Mouse (Mus musculus) frontal cortex, postnatal 10 days (tissue): ENCODE measurements around the gene Tnfsf8.

ENCODE experiments used
- DNase-seq, 2 experiments: peaks; one replicate each; pipeline ENCODE4 v3.0.0; 2022; ENCODE audit warnings: low spot score in 2 of 2, mixed read lengths in 1 of 2

Gene Tnfsf8

GRCm38 (mm10) chr4:63860688-63861540, at the start of gene Tnfsf8:
Gene Tnfsf8, minus strand, starts transcription at chr4:63861347.
- DNase-seq, result no peak

- no peak for DNase-seq
These were observed 47.4 kb upstream of the Tnfsf8 start for GRCm38 (mm10) chr4:63908511-63908910.

DNA sequence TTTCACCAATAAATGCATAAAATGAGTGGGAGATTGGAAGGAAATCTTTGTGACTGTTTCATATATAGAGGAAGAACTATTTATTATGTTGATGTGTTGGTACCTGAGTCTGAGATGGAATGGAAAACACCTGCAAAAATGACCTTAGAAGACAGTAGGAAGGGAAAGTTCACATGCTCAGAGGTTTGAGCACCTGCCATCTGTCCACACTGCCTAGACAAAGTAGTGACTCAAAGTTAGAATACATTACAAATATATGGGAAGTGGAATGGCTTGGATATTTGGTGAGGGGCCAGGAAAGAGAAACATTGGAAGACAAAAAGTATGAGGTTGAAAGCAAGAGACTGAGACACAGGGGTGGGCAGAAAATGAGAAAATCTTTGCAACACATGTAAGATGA, 46.3 kb upstream of the Tnfsf8 start:
- DNase-seq, result no peak

DNA sequence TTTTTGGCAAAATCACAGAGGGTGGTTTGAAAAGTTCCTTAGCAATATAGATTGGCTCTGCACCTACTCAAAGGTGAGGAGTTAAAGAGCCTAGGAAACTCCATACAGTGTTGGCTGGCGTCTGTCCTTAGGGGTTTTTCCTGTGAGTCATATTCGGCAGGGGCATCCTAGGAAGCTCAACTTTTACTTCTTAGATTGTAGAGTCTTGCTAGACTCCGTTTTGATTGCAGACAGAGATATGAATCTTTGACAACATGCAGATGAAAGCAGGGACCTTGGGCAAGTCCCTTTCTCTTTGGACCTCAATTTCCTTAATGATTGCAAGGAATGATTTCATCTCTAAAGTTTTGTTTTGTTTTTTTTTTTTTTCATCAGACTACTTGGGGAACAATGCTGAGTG, 44.9 kb upstream of the Tnfsf8 start:
- DNase-seq, result no peak

DNA sequence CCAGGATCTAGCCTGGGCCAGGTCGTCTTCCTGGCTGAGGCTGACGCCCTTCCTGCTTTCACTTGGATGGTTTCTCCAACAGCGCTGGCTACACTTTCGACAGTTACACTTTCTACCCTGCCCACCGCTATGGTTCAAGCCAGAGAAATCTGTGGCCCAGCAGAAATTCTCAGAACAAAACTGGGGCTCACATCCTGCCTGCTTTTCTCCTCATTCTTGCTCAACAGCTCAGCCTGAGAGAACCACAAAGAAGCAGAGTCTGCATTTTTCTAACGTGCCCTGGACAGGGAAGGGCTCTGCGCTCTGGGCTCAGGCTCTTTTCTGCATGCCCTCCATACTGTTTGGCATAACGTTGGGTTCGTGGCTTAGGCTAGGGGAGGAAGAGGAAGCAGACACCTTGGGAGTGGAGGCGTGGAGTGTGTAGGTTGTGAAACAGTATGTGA, 38.0 kb upstream of the Tnfsf8 start:
- no peak for DNase-seq

GRCm38 (mm10) chr4:63897152-63897551, 36.0 kb upstream of the Tnfsf8 start:
- no peak for DNase-seq

- no peak for DNase-seq
These were observed 25.0 kb upstream of the Tnfsf8 start for GRCm38 (mm10) chr4:63886156-63886555.

DNA sequence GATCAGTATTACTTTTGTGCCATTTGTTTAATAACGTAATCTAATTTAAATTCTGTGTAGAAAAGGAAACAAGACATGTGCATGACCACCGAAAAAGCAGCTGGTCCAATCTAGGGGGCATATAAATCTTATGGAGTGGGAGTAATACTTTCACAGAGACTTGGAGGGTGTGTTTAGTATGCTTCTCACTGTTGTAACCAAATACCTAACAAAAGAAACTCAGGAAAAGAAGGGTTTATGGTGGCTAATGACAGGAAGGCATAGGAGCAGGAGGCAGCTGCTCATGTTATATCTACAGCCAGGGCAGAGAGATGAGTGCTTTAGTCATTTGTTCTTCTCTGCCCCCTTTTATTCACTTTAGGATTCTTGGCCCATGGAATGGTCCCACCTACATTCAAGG, 15.6 kb upstream of the Tnfsf8 start:
- no peak for DNase-seq

- no peak for DNase-seq
These were observed 14.3 kb upstream of the Tnfsf8 start for GRCm38 (mm10) chr4:63875480-63875879.

DNA sequence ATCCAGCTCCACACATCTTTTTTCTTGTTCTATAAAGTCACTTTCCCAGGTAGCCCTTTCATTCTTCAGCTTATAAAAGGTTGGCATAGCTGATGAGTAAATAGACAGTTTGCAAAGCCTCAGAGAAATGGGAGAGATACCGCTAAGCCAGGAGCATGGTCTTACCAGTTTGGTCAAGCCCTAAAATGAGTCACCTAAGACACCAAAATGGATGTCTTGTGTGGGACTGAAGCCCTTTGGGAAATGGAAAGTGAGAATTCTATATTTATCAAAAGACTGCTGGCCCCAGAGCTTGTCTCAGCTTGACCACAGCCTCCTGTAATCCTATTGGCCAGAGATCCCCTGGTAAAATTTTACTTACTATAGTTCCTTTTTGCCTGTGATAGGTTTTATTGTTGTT, 9.5 kb upstream of the Tnfsf8 start:
- DNase-seq, result no peak

DNA sequence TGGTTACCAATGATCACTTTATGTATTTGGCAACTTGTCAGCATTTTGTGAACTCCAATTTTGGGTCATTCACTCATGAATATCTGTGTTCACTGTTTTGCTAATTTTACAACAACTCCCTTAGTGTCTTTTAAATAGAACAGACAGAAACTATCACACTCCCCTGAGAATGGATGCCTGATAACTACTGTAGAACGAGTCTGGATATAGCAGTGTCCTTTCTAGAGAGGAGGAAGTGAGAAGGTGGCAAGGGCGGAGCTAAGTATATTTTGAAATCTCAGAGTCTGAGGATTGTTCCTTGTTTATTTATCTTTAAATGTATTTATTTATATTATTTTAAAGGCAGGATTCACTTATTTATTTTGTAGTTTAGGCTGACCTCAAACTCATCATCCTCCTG, 7.6 kb upstream of the Tnfsf8 start:
- no peak for DNase-seq

DNA sequence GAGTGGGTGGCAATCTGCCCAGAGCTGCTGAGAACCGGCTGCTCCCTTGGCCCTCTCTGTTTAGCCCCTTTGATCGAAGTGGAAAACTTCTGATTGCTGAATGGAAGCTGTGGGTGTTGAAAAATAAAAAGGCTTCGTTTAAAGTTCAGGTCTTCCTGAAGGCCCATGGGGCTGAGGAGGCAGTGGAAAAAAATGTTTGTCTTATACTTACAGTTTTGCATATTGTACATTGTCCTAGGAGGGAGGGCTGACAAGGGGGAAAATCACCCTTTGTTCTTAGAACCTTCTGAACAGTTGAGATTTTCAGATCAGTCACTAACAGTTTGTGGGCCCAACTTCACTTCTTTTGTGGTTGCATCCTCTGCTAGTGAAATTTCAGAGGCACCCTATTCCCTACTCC, 1.8 kb upstream of the Tnfsf8 start:
- DNase-seq, result no peak

DNA sequence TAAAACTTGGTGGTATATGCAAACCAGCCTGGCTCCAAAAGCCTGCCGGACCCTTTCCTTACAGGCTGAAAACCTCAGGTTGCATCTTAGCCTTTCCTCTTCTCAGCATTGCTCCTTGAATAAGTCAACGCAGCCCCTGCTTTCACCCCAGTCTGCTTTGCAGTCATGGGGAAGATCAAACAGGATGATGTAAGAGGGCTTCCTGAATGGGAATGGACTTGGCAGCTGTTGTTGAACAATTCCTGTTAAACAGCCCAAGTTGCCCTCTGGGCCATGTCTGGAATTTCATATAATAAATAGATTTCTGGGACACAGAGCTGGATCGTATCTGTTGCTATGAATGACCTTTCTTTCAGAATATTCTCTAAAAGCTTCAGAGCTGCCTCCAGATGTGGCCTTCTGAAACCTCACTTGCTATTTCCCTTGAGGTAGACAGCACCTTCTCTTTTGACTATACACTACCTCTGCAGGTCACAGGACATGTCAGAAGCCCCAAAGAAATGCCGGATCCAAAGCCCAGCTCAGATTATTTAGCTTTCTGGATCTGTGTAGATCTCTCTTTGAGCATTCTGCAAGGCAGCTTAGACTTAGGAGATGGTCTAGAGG, 1.0 kb upstream of the Tnfsf8 start:
- DNase-seq, result no peak

- no peak for DNase-seq
These were observed 911 bp downstream of the Tnfsf8 start for GRCm38 (mm10) chr4:63860236-63860635.

DNA sequence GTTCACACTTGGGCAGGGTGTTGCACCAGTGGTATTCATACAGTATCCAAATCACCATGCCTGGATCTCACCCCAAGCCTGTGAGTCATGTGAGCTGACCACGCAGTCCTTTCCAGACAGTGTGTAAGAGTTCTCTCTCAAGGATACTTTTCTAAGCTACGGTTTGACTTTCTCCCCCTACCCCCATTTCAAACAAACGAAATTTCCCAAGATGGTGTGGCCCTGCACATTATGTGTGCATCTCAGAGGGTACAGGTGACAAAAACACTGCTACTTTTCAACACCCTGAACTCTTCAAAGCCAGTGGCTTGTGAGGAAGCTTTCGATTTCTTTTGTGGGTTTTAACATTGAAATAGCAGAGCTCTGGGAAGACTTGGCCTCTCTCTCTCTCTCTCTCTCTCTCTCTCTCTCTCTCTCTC, 1.4 kb downstream of the Tnfsf8 start:
- no peak for DNase-seq

DNA sequence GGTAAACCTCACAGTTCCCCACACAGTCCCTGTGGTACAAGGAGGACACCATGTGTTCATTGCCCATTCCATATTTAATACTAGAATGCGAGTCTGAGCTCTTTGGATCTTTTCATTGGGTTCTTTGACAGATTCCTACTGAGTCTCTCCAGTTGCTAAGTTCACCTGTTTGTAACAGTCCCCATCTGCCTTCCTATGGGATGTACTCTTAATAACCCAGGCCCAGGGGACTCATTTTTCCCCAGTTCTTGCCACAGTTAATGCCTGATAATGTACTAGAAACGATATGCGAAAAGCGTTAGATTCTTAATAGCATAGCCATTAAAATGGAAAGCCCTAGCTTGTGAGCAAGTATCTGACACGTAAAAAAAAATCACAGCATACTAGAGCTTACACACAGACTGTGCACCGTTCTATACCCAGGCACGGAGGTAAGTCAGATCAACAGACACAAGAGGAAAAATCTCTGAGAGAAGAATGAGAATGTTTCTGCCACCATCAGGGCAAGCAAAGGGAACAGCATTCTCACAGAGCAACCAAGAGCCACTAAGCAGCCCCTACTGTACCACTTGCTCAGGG, 2.4 kb downstream of the Tnfsf8 start:
- no peak for DNase-seq

DNA sequence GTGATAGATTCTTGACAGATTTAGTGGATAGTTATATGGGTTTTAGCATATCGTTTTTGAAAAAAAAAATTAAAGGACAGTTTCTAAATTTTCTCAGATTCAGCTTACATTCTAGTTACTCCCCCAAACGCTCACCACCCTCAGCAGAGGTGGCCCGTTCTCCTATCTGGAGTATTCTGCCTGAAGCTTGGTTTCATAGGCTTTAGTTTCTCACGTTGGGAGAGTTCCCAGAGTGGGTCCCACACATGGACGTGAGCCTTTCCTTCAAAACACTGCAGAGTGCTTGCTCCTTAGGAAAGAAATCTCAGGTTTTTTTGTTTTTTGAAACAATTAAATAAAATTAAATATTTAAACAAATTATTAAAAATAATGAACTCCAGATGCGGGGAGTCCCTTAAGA, 4.4 kb downstream of the Tnfsf8 start:
- no peak for DNase-seq

GRCm38 (mm10) chr4:63853782-63854386, 7.3 kb downstream of the Tnfsf8 start:
- no peak for DNase-seq

- DNase-seq, result no peak
These were observed 11.1 kb downstream of the Tnfsf8 start for GRCm38 (mm10) chr4:63850082-63850481.

- no peak for DNase-seq
These were observed 14.1 kb downstream of the Tnfsf8 start for GRCm38 (mm10) chr4:63846881-63847597.

DNA sequence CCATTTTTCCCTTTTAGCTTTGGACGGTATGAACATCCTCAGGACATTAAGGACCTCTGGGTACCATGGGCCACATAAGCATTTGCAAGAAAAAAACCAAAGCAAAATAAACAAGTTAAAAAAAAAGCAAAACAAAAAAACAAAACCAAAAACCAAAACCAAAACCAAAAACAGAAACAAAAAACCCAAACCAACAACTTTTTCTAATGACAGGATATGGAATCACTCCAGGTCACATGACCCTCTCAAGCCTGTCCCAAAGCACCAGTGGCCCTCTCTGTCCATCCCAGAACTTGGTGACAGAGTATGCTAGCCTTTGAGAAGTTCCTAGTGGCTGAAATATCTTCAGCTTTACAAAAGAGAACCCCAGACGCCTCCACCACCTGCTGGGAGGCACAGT, 15.4 kb downstream of the Tnfsf8 start:
- no peak for DNase-seq

- peak in 1 of 2 experiments; percentile 14 for DNase-seq
These were observed 17.2 kb downstream of the Tnfsf8 start for GRCm38 (mm10) chr4:63843924-63844323.
